Mouse (Mus musculus) thymus, postnatal 0 days (tissue): Measurements from ENCODE around the gene Zmynd8. TPM values are rescaled to one million over a fixed set of nuclear protein-coding genes. Genes with fewer than 3 reads are reported as not detected.

Experiments
- DNase-seq: peaks from one replicate; pipeline ENCODE4 v3.0.0-alpha.2; 2015; ENCODE audit warnings: low spot score
- polyA plus RNA-seq: library from polyadenylated mRNA; unstranded; fragments of >200 nt; fragmentation: Nextera tagmentation; extraction: Ambion mirVana; gene quantifications from 2 replicates; pipeline ENCODE4 v1.2.1, GENCODE M21; 2015

Gene Zmynd8
- polyA plus RNA-seq, 1 experiment from 2014 or later, result 46.7 TPM

DNA sequence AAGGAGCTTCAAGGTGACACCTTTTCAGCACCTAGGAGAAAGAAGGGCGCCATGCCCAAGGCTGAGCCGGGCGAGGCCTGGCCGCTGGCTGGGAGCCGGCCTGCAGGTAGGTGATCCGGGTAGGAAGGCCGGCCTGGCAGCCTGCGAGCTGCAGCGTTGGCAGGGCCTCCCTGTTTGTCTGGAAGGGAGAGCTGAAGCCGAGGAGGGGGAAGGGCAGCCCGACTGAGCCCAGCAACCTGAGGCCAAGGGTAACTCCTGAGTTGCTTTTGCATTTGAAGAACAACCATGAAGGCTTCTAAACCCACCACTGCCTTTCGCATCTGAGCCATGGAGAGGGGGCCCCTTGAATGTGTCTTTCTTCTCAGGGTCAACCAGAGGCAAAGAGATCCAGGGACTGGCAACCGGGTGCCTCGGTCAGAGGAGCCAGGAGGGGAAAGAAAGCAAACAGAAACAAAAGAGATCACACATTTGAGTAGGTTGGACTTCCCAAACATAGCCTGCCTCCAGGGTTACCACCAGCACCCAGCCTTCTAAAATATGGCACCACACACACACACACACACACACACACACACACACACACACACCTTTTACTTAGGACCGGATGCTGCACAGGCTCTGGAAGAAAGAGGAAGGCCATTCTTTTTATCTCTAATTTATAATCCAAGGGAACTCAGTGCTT is 18.2 kb downstream of the Zmynd8 start:
- no peak for DNase-seq

DNA sequence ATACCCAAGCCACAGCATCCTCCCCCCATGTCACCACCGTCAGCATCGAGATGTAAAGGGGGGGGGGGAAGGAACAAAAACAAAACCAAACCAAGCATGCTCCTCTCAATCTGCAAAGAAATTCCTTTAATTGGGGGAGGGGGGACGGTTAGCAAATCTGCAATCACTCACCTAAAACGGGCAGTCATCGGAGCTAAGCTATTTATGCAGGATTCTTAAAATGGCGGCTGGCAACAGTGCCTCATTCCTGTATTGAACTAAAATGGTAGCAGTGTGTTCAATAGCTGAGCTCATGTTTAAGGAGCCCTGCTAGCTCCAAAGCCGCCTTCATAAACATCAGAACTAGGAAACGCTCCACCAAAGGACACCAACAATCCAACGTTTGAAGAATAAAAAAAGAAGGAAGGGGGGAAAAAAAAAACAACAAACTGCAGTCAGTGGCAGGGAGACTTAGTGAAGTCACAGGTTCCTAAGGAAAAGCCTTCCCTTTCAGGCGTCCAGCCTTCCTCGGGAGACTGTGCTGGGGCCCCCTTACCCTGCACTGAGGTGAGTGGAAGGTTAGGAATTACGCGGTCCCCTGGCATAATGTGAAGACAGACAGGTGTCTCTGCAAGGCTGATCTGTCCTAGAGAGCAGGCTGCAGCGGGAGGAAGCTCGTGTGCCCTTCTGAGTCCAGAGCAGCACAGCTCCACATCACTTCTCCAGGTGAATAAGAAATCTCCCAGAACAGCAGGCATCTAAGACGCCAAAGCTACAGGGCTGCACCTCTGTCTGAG is 19.2 kb downstream of the Zmynd8 start:
- DNase-seq, result no peak

- no peak for DNase-seq
Measured at GRCm38 (mm10) chr2:165878907-165879361, 19.9 kb downstream of the Zmynd8 start.

DNA sequence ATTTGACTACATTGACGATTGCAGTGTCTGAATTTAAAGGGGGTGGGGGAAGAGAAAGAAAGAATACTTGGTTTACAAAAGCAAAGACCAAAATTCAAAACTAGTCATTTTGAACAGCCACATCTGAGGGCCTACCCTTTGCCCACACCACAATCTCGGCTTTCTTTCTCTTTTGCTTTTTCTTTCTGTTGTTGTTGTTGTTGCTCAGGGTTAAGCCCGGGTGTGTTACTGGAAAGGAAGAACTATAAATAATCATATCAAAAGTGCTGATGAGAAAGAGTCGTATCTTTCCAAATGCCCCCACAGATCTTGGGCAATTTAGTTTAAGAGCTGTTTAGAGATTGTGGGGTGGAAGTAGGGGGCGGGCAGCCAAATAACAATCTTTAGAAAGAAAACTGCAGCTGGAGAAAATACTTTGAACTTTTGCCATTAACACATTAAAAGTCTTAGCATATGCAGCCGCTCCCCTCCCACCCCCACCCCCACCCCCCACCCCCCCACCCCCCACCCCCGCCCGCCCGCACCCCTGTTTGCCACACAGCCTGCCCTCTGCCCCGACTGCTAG is 20.7 kb downstream of the Zmynd8 start:
- no peak for DNase-seq

- DNase-seq, result no peak
Measured at GRCm38 (mm10) chr2:165877180-165877579, 21.6 kb downstream of the Zmynd8 start.

DNA sequence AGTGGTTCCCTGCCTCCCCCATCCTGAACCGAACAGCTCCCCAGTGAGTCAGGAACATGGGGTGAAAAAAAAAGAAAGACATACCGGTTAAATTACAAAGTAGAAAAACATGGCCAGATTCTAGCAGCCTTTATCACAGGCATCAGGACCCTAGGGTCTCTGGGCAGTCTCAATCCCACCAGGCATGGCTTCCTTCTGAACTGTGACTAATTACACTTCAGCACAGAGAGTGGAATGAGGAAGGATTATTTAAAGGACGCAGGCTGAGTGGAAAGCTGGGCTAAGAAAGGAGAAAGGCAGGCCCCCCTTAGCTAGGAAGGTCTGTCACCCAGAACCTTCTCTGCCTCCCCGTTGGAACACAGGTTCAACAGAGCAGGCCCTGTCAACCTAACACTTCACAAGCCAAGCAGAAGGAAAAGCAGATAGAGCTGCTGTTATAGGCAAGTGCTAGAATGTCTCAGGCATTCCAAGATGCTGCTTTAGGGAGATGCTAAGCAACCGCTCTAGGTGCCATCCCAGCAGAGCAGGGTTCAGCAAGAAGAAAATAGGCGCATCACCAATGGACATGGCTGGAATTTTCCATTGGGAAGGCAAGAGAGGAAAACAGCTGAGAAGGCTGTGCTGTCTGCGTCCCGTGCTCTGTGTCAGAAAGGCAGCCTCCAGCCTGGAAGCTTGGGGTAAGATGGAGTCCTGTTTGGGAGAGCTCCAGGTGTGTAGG is 22.5 kb downstream of the Zmynd8 start:
- no peak for DNase-seq

GRCm38 (mm10) chr2:165875406-165875955 is 23.3 kb downstream of the Zmynd8 start:
- DNase-seq, result no peak

GRCm38 (mm10) chr2:165874461-165875339 is 24.1 kb downstream of the Zmynd8 start:
- DNase-seq, result no peak

- no peak for DNase-seq
Measured at GRCm38 (mm10) chr2:165873777-165874176, 25.0 kb downstream of the Zmynd8 start.

- DNase-seq, result no peak
Measured at GRCm38 (mm10) chr2:165873196-165873595, 25.6 kb downstream of the Zmynd8 start.

- DNase-seq, result no peak
Measured at GRCm38 (mm10) chr2:165869257-165869656, 29.6 kb downstream of the Zmynd8 start.

- peak; percentile 1 for DNase-seq
Measured at GRCm38 (mm10) chr2:165868522-165869175, 30.2 kb downstream of the Zmynd8 start.

DNA sequence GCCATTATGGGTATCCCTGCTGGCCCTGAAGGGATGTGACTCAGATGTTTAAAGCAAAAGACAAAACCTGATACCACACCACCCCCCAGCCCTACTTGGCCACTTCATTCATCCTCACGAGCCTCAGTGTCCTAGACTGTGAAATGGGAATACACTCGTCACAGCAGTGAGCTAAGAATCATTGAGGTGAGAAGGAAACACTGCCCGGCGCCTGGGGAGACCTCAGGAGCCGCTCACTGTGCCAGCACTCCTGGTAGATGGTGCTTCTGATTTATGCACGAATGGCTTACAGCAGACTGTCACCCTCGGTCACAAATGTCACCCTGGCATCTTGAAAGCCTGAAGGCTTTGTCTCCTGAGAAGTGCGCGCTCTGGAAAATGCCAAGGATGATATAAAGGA is 31.3 kb downstream of the Zmynd8 start:
- DNase-seq, result no peak

DNA sequence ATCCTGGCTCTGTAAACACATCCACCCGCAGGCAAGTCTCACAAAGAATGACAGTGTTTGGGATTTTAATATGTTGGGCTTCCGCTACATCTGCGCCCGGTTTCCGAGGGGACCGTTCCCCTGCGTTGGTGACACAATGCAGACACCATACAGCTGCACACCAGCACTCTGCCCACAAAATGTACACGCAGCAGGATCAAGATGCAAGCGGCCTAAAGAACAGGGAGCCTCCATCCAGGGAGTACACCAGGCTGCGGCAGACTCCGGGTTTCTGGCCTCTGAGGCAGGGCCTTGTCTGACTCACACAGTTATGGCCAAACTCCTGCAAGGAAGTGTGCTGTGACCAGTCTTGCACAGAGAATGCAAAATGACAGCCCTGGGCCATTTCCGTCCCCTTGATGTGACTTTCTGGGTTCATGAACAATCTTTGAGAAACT is 31.8 kb downstream of the Zmynd8 start:
- DNase-seq, result no peak

GRCm38 (mm10) chr2:165866412-165866811 is 32.4 kb downstream of the Zmynd8 start:
- DNase-seq, result no peak

DNA sequence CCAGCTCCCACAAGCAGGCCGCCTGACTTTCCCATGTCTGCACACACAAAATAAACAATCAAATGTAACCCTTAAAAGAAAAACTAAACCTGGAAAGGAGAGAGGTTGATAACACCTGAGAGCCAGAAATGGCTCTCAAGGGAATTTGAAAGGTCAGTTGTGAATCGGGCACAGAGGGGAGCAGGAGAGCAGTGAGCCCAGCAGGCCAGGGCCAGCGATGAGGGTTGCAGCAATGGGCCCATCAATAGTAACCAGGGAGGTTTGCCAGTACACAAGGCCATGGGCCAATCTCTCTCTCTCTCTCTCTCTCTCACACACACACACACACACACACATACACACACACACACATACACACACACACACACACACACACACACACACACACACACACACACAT is 34.0 kb downstream of the Zmynd8 start:
- no peak for DNase-seq

GRCm38 (mm10) chr2:165861683-165862594 is 36.9 kb downstream of the Zmynd8 start:
- DNase-seq, result no peak

DNA sequence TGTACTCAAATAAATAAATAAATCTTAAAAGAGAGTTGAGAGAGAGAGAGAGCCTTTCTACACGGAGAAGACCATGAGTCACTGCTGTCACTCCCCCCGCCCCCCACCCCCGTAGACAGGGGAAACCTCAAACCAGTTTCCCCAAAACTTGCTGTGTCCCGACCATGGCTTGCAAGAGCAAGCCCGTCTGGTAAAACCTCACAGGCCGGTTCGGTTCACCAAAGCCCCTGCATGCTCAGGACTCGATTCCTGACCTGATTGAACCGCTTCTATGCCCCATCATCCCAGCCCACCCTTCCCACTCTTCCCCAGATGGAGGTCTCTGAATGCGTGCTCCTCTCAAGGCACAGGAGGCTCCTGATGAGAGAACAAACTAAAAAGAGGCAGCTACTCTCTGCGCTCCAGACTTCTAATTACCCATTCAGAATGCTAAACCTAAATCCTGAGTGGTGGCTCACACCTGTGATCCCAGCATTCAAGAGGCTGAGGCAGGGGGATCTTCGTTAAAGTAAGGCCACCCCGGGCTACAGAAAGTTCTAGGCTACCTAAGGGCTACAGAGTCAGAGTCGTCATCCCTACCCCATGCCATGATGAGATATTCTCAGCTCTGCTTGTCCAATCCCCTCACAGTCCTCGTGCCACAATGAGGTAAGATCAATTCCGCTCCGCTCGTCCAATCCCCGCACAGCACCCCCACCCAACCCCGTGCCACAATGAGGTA is 37.7 kb downstream of the Zmynd8 start:
- DNase-seq, result no peak
